Comparison of ENCODE assay signal across 8 mouse cellular contexts in genomic region chr11:62756456-62757142, GRCm38 (mm10). TPM values are rescaled to one million over a fixed set of nuclear protein-coding genes. Genes with fewer than 3 reads are reported as not detected.
A peak's percentile ranks its signal among the peaks of the same experiment; 100 is the strongest.
DNase-seq lines count a peak whose midpoint lies in the region; ATAC-seq lines count a peak whose summit lies in the region.

No protein-coding gene starts in this region.

- peak; percentile 98 for ATAC-seq in intestine, embryonic 14.5 days (replicated peaks; ENCODE audit: low FRiP score, low TSS enrichment, low read depth)
- peak; percentile 100 for ATAC-seq in megakaryocyte-erythroid progenitor cell, adult 5-6 weeks (replicated peaks; ENCODE audit: low FRiP score, low TSS enrichment, poor library complexity, severe bottlenecking)

- no peak overlapping the region for H3K27ac ChIP-seq in intestine, embryonic 14.5 days (ENCODE audit: low read depth)

- H3K27me3 ChIP-seq in intestine, embryonic 14.5 days (replicated peaks; ENCODE audit: control insufficient read depth, insufficient read depth, low read length) = no peaks in the 10 kb centered on the region

- H3K4me1 ChIP-seq in intestine, embryonic 14.5 days (replicated peaks; ENCODE audit: control insufficient read depth, insufficient read depth, low read length) = no peaks in the 10 kb centered on the region

- peak overlapping the region; percentile 25 for H3K4me3 ChIP-seq in intestine, embryonic 14.5 days (ENCODE audit: low read depth, low read length)

- peak overlapping the region; percentile 55 for H3K4me2 ChIP-seq in intestine, embryonic 14.5 days (ENCODE audit: low read length)

- H3K9me3 ChIP-seq in intestine, embryonic 14.5 days (ENCODE audit: control insufficient read depth, low read length) = no peaks in the 10 kb centered on the region

- intact Hi-C loops in gastrocnemius, postnatal 36 days (cut with DNase I) = loop anchor here (2.0 to 10.0 kb wide), 3 partner anchors 51 to 378 kb away; no protein-coding TSS in a partner anchor
- intact Hi-C loops in left cerebral cortex, postnatal 10 days (cut with DNase I) = loop anchor here (5.0 to 10.0 kb wide), 4 partner anchors 51 to 416 kb away; no protein-coding TSS in a partner anchor

- H3K9ac ChIP-seq in intestine, embryonic 14.5 days (ENCODE audit: low read length) = no peak overlapping the region

- no peaks in the 10 kb centered on the region for H3K36me3 ChIP-seq in intestine, embryonic 14.5 days (ENCODE audit: control insufficient read depth, insufficient read depth, low read length)

- peak; percentile 93 to 94 for DNase-seq in adrenal gland, adult 18-20 months (ENCODE audit: low spot score in 2 of 2)
- DNase-seq in embryo, embryonic 11.5 days (ENCODE audit: low read depth, low spot score) = peak; percentile 93
- DNase-seq in gastrocnemius, postnatal 36 days = peak; percentile 94
- peak; percentile 96 for DNase-seq in intestine, embryonic 14.5 days (ENCODE audit: low spot score)
- DNase-seq in left cerebral cortex, postnatal 10 days (ENCODE audit: extremely low spot score in 1 of 2, low spot score in 2 of 2) = peak; percentile 89 to 96
- peak; percentile 93 for DNase-seq in right cerebral cortex, postnatal 14 days
- peak; percentile 94 for DNase-seq in urinary bladder, postnatal 25 days (ENCODE audit: low spot score)

- whole genome bisulfite sequencing in intestine, embryonic 14.5 days = 8% methylated on average over 36 of the region's 36 CpGs

RNA-seq across cellular contexts. Expression of gene Gm10428, which starts 3.7 kb away (rescaled TPM):
- total RNA-seq in adrenal gland, adult 18-20 months (2021) = not detected
- total RNA-seq in gastrocnemius, postnatal 36 days (2021) = not detected
- 0.73 TPM in 1 of 2 replicates, not detected in the other for polyA plus RNA-seq in intestine, embryonic 14.5 days (2014; fragmentation: Nextera tagmentation; extraction: Ambion mirVana)
- not detected for total RNA-seq in left cerebral cortex, postnatal 10 days (2021)
- not detected in 2 replicates for total RNA-seq in megakaryocyte-erythroid progenitor cell, adult 5-6 weeks (2014; fragmentation: Nextera tagmentation)
- total RNA-seq in megakaryocyte-erythroid progenitor cell, adult 5-6 weeks (2017) = not detected in 2 replicates

RNA-seq across cellular contexts. Expression of gene Zfp287, which starts 24.9 kb away (rescaled TPM):
- total RNA-seq in adrenal gland, adult 18-20 months (2021) = 1 to 10 TPM; 2.9 to 3.9 TPM
- total RNA-seq in gastrocnemius, postnatal 36 days (2021) = 1 to 10 TPM in 1 of 2 experiments, under 1 TPM in 1; 0.89 to 1.2 TPM
- polyA plus RNA-seq in intestine, embryonic 14.5 days (2014; fragmentation: Nextera tagmentation; extraction: Ambion mirVana) = 7.7 and 8.9 TPM in 2 replicates
- 10 to 100 TPM; 16.8 to 19.1 TPM for total RNA-seq in left cerebral cortex, postnatal 10 days (2021)
- total RNA-seq in megakaryocyte-erythroid progenitor cell, adult 5-6 weeks (2014; fragmentation: Nextera tagmentation) = 0.13 and 0.67 TPM in 2 replicates
- total RNA-seq in megakaryocyte-erythroid progenitor cell, adult 5-6 weeks (2017) = 0.88 TPM in 1 of 2 replicates, not detected in the other

RNA-seq across cellular contexts. Expression of gene Zfp286, which starts 32.7 kb away (rescaled TPM):
- total RNA-seq in adrenal gland, adult 18-20 months (2021) = 1 to 10 TPM; 2.0 to 2.5 TPM
- total RNA-seq in gastrocnemius, postnatal 36 days (2021) = under 1 TPM; 0.79 to 0.91 TPM
- 19.3 and 20.3 TPM in 2 replicates for polyA plus RNA-seq in intestine, embryonic 14.5 days (2014; fragmentation: Nextera tagmentation; extraction: Ambion mirVana)
- total RNA-seq in left cerebral cortex, postnatal 10 days (2021) = 10 to 100 TPM; 23.5 to 24.5 TPM
- total RNA-seq in megakaryocyte-erythroid progenitor cell, adult 5-6 weeks (2014; fragmentation: Nextera tagmentation) = 1.8 and 2.6 TPM in 2 replicates
- total RNA-seq in megakaryocyte-erythroid progenitor cell, adult 5-6 weeks (2017) = 0.57 TPM in 1 of 2 replicates, not detected in the other

Comparison
In these comparisons a context has a peak if more than half of its experiments do, and no peak if none do; other contexts are left out.
1. RNA of gene Zfp286, which starts 32.7 kb away (total RNA-seq): 23.5 to 24.5 TPM in left cerebral cortex, postnatal 10 days; 2.0 to 2.5 TPM in adrenal gland, adult 18-20 months, 0.57 to 2.6 TPM in megakaryocyte-erythroid progenitor cell, adult 5-6 weeks and 0.79 to 0.91 TPM in gastrocnemius, postnatal 36 days; every median in the first group is over 4 times any median in the second.
2. Peak in every context shown above with its lines, with median percentiles within 50 percentile points of each other: DNase-seq.